Mouse (Mus musculus): ENCODE measurements around the gene Kif3a. TPM values are rescaled to one million over a fixed set of nuclear protein-coding genes. Genes with fewer than 3 reads are reported as not detected.

Kif3a gene
- total RNA-seq, 4 experiments from 2014 or later, result 28.4 to 36.3 (median 31.1) TPM

GRCm38 (mm10) chr11:53617562-53618109, 50.5 kb downstream of the Kif3a start:
- no peak for DNase-seq

DNA sequence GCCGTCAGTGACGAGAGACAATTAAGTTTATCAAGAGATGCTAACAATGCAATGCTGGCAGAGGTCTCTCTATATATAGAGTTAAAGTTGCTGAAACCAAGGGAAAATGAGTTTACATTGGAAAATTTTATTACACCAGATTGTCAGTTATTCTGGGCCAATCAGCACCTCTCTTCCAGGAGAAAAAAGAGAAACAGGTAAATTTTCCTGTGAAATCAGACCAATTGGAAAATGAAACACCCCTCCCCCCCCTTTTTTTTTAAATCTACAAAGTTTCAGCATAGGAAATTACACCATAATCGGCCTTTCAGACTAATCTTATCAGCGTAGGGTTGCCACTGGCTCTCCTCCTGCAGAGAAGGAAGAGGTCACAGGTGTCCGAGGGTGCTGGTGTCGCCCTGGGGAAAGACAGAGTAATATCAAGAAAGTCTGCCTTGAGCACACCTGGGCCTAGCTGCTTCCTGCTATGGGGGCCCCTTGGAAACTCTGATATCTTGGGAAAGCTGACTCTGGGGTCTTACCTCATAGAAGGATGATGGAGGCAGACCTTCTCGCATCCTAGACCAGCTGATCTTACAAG, 51.5 kb downstream of the Kif3a start, which contains the start of gene Il4:
Gene Il4, minus strand, starts transcription at position 51 of the 580 bp plus-strand sequence.
- DNase-seq, result no peak

- no peak for DNase-seq
Measured at GRCm38 (mm10) chr11:53619428-53619827, 52.2 kb downstream of the Kif3a start.

GRCm38 (mm10) chr11:53620094-53620493, 52.9 kb downstream of the Kif3a start:
- no peak for DNase-seq

DNA sequence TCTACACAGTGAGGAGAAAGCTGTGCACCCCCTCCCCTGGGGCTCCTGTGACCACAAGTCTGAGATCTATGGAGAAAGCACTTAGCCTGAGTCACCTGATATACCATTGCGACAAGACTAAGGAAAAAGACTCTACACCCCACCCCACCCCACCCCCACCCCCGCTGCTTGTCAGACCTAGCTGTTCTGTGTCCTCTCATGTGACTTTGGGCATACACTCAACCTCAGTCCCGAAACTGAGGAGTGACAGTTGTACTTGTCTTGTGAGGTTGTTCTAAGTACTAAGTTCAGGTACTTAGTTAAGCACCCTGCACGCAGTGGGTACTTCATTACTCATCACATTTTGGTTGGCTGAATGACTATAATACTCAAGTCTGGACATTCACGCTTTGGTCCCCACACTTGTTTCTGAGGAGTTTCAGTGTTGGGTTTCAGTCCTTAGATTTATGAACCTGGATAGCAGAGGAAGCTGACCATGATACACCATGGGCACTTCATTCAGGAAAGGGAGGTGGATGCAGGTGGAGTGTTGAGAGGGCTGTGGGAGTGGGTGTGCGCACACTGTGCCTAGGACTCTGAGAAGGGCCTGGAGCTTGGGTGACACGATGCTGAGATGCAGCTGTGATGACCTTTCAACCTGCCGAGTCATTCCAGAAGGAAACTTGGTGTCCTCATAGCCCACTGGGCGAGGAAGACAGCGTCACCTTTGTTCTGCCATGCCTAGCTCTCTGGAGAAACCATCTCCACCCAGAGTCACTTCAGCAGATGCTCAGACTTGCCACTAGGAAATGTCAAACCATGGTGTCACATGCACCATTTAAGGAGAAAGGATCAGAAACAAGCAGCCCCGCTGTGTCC, 54.6 kb downstream of the Kif3a start:
- no peak for DNase-seq

DNA sequence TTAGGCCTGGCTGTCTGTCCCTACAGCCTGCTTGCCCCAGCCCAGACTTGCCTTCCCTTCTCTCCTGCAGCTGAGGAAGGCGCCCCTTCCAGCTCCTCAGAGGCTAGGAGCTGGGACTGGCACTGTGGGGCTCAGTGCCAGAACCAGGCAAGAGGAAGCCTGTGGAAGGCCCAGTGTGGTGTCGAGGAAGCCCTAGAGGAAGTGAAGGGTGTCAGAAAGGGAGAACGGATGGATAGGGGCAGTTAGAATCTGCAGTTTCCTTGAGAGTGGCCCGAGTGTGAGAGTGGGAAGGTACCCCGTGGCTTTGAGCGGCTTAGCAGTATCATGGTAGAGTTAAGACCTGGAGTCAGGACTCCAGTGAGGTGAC, 55.2 kb downstream of the Kif3a start:
- DNase-seq, result no peak

GRCm38 (mm10) chr11:53623573-53623972, 56.4 kb downstream of the Kif3a start:
- DNase-seq, result no peak

DNA sequence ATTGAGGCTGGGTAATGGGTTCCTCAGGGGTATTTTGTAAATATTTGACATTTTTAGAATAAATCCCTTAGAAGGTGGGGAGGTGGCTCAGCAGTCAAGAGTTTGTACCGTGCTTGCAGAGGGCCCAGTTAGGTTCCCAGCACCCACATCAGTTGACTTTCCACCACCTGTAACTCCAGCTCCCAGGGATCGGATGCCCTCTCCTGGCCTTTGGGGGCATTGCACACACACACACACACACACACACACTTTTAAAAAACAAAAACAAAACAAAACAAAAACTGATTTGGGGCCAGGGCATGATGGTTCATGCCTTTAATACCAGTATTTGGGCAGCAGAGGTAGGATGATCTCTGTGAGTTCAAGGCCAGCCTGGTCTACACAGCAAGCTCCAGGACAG, 56.9 kb downstream of the Kif3a start:
- DNase-seq, result no peak

- no peak for DNase-seq
Measured at GRCm38 (mm10) chr11:53626802-53627373, 59.7 kb downstream of the Kif3a start.

GRCm38 (mm10) chr11:53627859-53628258, 60.7 kb downstream of the Kif3a start:
- DNase-seq, result peak; percentile 32

DNA sequence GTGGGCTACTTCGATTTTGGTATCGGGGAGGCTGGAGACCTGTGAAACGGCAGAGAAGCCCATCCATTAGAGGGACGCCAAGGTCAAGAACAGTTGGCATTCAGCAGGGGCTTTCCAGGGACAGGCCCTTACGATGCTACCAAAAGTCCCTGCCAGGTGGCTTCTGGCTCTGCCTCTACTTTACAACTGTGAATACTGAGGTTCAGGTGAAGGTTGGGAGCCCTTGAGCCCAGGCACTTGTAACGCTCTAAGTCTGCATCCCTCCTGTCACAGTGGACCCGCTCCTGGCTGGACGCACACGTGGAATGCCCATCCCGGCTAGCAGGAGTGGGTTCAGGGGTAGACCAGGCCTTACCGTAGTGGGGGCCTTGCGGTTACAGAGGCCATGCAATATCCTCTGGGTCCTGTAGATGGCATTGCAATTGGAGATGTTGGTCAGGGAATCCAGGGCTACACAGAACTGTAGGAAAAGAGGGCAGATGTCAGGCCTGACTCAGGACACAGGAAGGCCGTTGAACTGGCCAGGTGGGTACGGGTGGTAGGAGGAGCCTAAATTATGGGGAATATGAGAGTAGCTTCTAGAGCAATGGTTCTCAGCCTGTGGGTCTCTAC, 65.0 kb downstream of the Kif3a start:
- no peak for DNase-seq

GRCm38 (mm10) chr11:53633644-53634043, 66.5 kb downstream of the Kif3a start:
- no peak for DNase-seq

GRCm38 (mm10) chr11:53634556-53634955, 67.4 kb downstream of the Kif3a start, which contains the start of gene Il13:
Gene Il13, minus strand, starts transcription at chr11:53634702.
- no peak for DNase-seq

DNA sequence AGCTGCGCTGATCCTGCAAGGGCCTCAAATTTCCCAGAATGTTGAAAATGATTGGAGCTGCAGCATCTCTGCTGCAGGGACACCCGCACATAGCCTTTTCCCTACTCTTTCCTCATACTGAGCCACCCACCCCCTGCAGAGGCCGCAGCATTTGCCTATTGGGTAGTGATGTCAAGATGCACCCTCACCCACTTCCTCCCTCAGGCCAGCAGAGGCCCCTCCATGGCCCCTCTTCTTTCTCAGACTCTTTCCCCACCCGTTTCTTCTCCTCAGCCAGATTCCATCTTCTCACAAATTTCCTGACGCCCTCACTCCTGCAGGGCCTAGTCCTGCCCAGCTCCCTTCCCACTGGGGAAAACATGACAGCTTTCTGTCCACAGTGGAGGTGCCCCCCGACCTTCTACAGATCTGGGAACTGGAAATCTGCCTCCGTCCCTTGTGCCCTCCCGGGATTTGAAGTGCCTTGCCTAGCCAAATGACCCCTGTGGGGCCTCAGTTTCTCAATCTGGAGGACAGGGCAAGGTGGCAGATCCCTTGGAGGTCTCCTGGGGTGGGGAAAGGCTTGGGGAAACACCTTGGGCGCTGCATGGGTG, 68.5 kb downstream of the Kif3a start:
- DNase-seq, result no peak

GRCm38 (mm10) chr11:53636183-53636646, 69.0 kb downstream of the Kif3a start:
- no peak for DNase-seq

- no peak for DNase-seq
Measured at GRCm38 (mm10) chr11:53637046-53637802, 70.0 kb downstream of the Kif3a start.

- DNase-seq, result no peak
Measured at GRCm38 (mm10) chr11:53637803-53638260, 70.7 kb downstream of the Kif3a start.

DNA sequence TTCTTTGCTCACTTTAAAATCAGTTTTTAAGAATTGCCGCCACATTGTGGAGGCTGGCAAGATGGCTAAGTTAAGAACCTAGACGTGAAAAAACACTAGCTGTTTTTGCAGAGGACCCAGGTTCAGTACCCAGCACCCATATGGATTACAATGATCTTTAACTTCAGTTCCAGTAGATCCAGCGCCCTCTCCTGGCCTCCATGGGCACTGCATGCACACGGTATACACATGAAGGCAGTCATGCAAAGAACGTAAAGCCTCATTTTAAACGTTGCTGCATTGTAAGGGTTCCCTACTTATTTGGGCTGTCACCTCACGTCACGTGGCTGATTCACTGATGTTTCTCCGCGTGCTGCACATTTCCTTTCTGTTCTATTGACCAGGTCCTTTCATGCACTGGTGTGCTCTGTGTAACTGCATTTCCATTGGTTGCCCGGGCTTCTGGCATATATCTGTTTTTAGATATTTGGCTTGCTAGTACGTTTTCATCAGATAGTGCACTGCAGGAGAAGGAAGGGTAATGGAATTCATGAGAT, 75.6 kb downstream of the Kif3a start:
- no peak for DNase-seq

GRCm38 (mm10) chr11:53644017-53644416, 76.8 kb downstream of the Kif3a start:
- DNase-seq, result no peak

DNA sequence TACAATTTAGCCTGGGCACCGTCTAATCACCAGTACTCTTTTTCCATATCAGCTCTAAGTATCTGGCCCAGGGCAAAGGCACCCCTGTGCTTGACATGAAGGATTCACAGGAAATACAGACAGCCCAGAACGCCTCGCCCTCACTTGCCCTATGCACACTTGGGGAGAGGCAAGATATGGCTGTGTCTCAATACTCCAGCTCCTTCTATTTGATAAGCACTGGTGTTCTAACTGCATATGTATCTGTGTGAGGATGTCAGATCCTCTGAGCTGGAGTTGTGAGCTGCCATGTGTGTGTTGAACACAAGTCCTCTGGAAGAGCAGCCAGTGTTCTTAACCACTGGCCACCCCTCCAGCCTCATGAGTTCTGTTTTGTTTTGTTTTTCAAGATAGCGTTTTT, 84.3 kb downstream of the Kif3a start:
- no peak for DNase-seq

Data from adrenal gland, adult 8-10 months (tissue).